Mouse (Mus musculus) cerebellum, adult 11-12 months (tissue): ENCODE data around the gene Sh3gl1.

Experiments used
- DNase-seq: peaks from one replicate; pipeline ENCODE4 v3.0.0; 2022

Gene Sh3gl1

DNA sequence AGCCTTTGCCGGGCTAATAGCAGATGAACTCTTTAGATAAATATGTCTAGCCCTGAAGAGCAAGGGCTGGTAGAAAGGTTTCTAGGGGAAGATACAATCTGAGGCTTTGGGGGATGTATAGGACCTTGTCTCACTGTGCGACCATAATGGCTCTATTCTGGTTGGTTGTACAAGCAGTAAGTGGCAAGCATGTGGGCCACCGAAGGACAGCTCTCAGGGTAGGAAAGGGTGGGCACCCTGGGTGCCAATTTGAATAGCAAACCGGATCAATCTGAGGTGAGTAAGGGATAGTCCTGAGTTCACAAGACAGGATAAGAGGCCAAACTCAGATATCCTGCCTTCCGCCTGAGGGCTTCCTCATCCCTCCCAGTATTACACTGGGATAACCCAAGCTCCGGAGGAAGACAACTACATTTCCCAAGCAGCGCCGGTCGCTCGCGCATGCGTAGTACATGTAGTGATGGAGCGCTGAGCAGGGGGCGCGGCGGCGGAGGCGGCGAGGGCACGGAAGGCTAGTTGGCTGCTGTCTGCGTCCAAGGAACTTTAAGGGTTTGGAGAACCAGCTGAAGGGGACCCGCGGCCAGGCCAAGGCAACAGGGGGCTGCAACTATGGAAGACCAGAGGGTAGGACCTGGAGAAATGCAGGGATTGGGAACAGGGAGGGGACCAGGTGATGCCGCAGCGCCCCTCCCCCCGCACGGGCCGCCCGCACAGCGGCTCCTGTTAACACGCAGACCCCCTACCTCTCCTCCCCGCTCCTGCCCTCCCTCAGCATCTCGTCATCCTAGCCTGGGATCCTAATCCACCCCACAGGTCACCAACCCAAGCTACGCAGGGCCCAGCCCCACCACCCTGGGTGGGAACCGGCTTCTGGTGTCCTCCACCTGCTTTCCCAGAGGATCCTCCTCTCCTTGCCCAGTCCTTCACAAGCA, 50.1 kb downstream of the Sh3gl1 start, which contains the start of gene Fsd1:
TSS of gene Fsd1 (plus strand) at position 480 of the 932 bp plus-strand sequence.
- DNase-seq, result peak; percentile 87

DNA sequence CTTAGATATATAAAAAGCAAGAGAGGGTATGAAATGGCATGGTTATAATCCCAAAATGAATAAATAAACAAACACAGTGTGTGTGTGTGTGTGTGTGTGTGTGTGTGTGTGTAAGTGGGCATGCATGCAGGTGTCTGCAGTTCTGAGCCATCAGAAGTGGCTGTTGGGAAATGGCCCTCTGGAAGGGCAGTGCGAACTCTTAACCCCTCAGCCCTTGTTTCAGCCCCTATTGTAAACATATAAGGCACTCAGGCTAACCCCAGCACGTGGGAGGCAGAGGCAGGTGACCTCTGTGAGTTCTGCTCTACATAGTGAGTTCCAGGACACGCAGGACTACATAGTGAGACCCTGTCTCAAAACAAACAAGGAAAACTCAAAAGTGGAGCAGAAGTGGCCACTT, 59.1 kb downstream of the Sh3gl1 start:
- DNase-seq, result no peak

DNA sequence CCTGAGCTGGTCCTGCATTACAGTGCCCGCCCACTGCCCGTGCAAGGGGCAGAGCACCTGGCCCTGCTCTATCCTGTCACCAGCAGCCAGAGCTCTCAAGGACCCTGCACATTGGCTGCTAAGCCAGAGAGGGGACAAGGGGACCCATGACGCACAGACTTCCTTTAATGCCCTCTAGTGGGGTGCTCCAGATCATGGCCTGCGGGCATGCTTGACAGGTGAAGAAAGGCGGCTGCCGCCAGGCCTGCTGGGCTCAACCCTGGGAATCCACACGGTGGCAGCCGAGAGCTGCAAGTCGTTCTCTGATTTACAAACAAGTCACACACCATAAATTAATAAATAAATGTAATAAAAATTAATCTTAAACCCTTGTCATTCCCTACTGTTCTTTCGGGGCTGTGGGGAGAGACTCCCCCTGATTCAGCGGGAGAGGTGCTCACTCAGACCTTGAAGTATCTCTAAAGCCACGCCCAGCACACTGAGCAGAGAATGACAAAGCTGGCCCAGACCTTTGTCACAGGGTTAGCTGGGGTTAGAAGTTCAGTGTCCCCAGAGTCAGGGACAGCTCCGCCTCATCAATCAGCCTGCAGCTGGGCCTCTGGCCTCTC, 60.1 kb downstream of the Sh3gl1 start:
- DNase-seq, result peak; percentile 85

DNA sequence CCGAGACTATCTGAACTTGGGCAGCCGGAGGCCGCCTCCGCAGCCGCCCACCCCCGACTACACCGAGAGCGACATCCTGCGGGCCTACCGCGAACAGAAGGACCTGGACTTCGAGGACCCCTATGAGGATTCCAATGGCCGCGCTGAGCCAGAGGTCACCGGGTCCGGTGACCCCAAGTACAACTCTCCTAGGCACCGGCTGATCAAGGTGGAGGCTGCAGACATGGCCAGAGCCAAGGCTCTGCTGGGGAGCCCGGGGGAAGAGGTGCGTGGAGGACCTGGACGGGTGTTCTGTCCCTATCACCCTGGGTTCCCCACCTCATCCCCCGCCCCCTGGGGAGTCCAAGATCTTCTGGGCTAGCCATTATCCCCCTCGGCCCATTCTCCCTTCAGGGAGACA, 65.0 kb downstream of the Sh3gl1 start:
- peak; percentile 52 for DNase-seq

DNA sequence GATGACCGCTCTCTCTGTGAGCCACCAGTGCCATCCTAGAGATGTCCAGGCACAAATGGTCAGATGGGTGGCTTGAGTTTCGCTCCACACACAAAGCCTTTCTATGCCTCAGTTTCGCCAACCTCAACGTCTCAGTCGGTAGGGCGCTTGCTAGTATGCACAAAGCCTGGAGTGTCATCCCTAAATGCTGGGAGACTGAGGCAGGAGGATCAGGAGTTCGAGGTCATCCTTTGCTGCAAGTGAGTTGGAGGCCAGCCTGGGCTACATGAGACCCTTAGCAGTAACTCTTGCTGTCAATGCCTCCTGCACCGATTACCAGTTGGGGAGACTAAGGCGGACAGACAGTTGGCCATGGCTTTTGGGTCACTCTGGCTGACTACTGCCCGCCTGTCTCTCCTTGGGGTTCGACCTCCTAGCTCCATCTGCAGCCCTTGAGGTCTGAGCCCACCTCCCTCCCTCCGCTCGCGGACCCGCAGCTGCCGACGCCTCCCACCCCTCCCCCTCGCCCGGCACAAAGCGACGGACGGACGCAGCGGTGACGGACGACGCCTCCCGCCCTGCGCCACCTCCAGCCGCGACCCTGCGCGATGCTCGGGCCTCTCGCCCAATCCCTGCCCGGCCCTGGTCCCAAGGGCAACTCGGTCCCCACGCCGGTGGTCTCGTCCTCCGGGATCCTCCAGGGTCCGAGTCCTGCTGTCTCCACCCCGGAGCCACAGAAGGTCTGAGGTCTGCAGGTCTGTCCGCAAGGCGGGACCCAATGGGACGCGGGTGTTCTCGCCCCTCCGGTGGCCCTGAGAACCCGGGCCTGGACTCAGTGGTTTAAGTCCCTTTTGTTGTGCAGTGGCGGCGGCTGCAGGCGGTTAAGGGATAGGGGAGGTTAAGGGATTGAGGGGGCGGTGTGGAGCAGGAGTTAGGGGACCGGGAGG, 66.2 kb downstream of the Sh3gl1 start, which contains the start of gene Shd:
TSS of gene Shd (plus strand) at position 502 of the 926 bp plus-strand sequence.
- DNase-seq, result peak; percentile 66

DNA sequence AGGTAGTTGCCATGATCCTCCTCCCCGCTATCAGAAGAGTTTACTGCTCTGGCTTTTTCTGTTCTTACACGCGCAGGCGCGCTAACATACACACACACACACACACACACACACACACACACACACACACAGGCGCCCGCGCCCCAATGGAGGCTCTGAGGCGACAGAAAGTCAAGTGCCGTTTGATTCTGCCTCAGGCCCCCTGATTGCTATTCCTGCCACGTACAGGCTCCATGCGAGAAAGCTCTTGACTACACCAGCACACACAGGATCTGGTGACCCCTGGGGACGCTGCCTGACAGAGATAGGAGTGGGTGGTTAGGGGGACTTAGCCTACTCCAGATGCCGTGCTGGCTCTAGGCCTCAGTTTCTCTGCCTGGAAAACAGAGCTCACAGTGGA, 66.9 kb downstream of the Sh3gl1 start:
- DNase-seq, result peak; percentile 48

DNA sequence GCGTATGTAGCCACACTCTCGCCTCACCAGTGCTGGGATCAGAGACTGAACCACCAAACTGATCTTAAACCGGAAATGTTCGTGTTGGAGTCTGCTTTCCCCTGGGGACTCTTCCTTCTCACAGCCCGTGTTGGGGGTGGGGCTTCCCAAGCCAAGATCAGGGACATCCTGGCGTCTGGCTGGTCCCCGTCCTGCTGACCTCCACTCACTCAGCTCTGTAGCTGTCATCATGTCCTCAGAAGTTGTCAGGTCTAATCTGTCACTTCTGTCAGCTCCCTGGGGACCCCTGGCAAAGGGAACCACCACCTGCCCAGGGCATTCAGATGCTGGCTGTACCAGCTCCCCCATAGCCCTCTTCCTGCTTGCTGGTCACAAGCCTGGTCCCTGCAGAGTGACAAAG, 68.2 kb downstream of the Sh3gl1 start:
- DNase-seq, result no peak

DNA sequence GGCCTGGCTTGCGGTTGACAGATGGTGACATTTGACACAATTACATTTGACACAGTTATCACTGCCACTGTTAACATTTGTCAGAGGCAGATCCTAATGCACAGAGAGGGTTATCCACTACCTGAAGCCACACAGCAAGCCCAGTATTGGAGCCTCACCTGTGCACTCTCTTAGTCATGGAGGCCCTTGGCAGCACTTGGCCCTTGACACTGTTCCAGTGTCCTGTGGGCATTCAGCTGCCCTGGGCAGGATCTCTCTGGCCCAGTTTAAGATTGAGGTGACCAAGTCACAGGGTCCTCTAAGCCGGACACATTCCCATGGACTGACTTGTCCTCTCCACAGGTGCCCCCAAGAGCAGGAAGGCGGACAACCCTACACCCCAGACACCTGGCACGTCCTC, 69.2 kb downstream of the Sh3gl1 start:
- peak; percentile 49 for DNase-seq
